Mouse (Mus musculus) spleen, postnatal 10 days (tissue): ENCODE data around the gene Zfp775.

ENCODE experiments used
- DNase-seq, 2 experiments: peaks; one replicate each; pipeline ENCODE4 v3.0.0; 2021 to 2022; ENCODE audit warnings: low spot score in 2 of 2

The Zfp775 gene

DNA sequence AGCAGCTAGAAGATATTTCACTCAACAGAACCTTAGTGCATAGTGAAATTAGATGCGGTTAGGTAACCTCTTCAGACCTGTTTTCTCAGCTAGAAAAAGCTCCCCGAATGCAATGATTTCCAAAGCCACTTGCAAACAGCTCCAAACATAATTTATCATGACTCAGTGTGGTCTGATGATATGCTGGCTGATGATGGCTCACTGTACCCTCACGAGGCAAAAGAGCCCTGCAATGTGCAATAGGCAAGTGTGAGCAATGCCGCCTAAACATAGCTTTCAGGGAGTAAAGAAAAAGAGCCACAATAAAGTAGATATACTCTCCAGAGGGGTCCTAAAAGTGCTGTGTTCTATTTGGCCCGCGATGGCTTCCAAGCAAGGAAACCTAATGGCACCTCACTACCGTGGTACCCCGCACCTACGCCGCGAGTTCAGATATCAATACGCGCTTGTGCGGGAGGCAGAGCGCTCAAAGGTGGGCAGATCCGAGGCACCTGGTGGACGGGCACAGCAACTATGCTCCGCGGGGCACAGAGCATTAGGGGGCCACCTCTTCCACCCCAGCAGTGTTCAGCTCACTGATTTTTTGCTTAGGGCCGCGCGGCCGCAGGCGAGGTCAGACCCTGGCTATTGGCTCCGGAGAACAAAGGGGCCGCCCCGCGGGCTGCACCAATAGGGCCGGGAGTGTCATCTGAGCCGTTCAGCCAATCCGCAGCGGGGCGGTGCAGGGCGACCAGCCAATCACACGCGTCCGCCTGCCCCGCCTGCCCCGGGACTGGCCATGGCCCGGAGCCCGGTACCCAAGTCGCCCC is at the start of gene Zfp775:
Gene Zfp775 (plus strand): TSS at position 793 of the 809 bp plus-strand sequence.
- peak; percentile 81 to 92 for DNase-seq

DNA sequence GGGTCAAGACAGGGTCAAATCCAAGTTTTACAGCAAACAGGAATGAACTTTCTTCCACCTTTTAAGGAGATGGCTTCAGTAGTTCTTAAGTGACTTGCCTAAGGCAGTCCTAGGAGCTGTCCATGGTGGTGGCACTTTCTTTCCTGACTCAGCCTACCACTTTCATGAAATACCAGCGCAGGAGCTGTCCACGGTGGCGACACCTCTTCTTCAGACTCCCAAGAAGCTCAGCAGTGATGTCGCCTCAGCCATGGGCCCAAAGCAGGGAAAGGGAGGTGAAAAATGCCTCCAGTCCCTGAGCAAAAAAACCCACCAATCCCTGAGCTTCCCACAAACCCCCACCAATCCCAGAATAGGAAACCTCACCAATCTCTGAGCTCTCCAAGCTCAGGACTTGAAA is 48.9 kb upstream of the Zfp775 start:
- peak in 1 of 2 experiments; percentile 71 for DNase-seq

DNA sequence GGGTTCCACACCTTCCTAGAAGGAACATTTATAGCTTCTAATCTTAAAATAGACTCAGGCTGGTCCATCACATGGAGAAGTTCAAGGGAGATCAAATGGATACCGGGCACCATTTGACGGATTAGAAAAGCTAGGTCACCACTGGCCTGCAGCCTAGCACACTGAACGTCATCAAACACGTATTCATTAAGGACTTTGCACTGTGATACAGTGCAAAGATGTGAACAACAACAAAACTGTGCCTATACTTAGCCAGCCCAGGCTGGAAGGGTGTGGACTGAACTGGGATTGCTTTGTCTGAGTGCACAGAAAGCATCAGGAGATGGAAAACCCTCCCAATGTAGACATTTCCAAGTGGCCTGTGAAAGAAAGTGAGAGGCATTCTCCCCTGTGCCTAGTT is 48.0 kb upstream of the Zfp775 start:
- no peak for DNase-seq

DNA sequence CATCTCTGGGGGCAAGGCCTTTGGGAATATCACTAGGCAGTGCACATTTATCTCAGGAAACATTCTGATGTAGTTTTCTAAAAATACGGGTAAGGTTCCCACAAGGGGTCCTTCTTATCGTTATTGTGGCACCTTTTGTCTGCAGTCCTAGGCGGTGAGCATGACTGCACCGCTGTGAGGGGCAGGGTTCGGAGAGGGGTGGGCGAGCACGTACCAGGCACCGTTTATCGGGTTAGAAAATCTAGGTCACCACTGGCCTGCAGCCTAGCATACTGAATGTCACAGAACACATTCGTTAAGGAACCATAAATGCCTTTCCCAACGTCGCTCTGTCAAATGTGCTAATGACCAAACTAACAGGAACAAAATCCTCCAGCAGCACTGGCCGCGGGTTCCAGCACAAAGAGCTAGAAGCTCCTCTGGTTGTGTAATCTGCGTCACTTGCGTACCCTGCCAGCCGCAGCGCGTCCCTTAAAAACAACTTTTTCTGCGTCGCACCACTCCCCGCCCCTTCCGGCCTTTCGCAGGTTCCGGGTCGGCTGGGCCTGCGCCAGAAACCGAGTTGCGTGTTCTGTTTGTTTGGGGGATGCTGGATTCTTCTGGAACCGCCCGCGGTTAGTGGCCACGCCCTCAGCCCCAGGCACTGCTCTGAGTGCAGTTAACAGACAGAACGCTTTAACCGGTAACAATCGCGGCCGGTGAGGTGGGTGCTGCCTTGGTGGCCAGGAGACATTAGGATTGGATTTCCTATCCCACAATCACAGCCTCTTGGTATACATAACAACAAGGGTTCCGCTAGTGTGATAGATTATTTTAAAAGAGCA is 47.4 kb upstream of the Zfp775 start, which contains the start of gene Lrrc61:
Gene Lrrc61 (plus strand): TSS at position 517 of the 824 bp plus-strand sequence.
- peak; percentile 49 to 88 for DNase-seq

DNA sequence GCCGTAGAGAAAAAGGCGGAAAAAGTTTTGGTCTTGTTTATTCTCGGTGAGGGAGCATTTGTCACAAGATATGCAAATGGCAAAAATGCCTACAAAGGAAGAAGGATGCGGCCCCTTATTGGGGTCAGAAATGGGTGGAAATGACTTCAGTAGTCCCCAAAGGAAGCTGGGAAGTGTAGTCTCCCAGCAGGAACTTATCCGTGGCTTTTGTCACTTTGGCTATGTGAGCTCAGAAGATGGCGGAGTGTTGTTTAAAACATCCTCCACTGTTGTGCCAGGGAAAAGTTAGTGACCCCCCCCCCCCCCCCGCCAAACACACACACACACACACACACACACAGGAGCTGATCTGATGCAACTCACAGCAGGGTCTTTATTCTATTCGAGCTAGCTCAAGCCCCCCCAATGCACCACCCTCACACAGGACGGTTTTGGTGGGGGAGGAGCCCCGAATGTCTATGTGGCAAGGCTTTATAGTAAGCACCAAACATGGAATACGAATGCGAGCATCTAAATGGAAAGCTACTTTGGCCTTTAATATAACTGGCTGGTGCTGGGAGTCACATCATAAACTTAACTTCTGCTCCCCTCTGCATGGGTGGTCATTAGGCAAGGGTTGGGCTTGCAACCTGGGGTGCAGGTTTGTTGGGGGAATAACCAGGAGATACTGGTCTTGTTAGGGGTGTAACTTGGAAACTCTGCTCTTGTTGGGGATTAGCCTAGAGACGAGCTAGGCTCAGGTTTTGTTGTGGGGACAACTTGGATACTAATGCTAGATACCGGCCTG is 46.6 kb upstream of the Zfp775 start:
- no peak for DNase-seq

DNA sequence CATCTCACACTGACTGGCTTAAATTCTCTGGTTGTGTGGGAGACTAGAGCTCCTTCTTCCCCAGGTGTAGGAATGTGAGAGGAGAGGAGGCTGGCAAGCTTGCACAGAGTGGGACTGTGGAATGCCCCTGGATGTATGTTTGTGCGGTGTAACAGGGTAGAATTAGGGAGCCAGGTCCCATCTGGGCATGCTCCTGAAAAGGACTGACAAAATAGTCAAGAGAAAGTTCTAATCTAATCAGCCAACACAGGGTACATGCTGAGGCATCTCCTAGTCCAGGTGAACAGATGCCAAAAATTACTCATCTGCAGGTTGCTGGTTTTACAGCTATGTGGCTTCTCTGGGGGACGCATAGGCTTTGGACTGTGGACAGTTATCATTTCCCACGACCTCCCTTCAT is 45.9 kb upstream of the Zfp775 start:
- no peak for DNase-seq

DNA sequence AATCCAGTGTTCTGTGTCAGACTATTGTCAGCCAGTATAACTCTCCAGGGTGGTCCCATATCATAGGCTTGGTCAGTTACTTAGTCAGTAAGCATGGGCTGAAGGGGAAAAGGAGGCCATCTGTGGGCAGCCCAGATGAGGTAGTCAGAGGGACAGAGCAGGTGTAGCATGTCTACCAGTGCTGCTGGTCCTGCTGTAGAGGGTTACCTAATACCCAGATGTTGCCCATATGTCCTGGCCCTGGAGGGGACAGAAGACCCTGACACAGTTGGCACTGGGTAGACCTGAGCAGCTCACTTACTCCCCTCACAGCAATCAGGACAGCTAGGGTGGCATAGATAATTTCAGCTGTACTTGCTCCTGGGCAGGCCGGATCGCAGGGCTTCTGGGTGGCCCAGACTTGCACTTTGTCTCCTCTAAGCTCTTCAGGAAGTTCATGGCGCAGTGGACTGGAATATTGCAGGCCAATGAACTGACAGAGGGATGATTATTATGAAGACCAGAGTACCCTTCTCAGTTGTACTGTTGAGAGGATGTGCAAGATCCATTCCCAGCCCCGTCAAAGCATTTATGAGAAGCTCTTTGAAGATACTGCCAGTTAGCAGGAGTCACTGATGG is 36.1 kb upstream of the Zfp775 start:
- DNase-seq, result no peak

DNA sequence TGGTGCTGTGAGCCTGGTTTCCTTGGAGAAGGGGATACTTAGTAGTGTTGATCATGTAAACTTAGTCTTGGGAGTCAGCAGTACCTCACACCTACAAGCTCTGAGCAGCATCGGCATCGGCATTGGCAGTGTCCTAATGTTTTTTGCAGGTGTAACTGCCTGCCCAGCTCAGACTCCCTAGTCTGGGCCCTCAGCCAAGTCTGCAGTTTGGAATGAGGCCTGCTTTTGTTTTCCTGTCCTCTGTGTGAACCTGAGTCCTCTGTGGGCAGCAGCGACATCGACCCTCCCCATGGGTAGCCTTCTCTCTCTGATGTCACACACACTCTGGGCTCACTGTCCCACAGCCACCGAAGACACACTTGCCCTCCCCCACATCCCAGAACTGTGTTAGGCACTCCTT is 35.6 kb upstream of the Zfp775 start:
- DNase-seq, result no peak

DNA sequence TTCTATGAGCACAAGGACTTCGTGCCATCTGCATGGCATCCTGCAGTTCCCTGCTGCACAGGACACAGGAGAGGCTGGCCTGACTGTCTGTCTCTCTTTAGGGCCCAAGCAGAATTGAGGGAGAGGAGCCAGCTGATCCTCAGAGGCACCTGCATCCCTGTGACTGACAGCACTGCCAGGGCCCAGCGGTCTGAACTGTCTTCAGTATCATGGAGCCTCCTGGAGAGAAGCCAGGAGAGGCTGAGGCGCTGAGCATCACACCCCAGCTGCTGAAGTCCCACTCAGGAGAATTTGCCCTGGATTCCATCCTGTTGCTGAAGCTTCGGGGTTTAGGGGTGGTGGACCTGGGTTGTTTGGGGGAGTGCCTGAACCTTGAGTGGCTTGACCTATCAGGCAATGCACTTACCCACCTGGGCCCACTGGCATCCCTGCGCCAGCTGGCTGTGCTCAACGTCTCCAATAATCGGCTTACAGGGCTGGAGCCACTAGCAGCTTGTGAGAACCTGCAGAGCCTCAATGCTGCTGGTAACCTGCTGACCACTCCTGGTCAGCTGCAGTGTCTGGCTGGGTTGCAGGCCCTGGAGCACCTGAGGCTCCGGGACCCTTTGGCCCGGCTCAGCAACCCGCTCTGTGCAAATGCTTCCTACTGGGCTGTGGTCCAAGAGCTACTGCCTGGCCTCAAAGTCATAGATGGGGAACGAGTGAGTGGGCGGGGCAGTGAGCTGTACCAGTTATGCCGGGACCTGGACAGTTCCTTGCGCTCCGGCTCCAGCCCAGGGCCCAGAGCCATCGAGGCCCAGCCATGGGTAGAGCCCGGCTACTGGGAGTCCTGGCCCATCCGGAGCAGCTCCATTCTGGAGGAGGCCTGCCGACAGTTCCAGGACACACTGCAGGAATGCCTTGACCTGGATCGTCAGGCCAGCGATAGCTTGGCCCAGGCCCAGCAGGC is 33.6 kb upstream of the Zfp775 start:
- DNase-seq, result no peak

DNA sequence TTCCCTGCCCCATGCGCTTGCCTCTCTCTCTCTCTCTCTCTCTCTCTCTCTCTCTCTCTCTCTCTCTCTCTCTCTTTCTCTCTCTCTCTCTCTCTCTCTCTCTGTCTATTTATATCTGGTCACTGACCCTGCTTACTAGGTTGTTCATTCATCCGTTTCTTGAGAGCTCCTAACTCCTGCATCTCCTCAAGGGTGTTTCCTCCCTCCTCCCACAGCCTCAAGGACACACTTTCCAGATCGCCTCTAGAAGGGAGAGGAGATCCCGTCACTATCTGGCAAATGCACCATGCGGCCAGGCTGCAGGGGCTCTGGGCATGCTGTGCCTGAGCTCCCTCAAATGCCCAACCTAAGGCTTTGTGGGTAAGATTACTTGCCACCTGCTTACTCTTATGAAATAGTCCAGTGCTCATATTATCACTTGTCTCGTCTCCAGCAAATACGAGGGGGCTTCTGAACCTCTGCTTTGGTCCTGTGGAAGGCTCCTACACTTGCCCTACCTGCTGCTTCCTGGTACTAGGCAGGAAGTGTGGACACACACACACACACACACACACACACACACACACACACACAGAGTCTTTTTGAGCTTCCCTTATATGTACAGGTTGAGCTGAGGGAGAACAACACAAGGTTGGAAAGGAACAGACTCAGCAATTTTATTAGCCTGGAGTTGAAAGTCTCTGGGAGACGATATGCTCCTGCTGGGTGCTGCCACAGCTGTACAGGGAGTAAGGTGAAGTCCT is 32.6 kb upstream of the Zfp775 start:
- DNase-seq, result no peak

DNA sequence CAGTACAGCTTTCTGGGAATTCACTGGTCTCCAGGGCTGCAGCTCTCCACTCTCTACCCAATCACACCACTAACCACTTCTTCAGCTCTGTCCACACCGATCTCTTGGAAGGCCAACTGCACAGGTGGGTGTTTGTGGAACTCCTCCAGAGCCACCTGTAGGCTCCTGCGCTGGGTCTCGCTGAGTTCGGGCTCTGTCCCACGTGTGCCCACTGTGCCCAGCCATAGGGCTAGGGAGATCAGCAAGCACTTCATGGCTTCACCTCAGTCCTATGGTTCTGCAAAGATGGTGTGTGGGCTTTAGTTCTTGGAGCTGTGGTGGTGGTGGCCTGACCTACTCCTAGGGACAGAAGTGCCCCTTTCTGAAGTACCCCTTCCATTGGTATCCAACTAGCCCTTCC is 29.8 kb upstream of the Zfp775 start:
- no peak for DNase-seq

DNA sequence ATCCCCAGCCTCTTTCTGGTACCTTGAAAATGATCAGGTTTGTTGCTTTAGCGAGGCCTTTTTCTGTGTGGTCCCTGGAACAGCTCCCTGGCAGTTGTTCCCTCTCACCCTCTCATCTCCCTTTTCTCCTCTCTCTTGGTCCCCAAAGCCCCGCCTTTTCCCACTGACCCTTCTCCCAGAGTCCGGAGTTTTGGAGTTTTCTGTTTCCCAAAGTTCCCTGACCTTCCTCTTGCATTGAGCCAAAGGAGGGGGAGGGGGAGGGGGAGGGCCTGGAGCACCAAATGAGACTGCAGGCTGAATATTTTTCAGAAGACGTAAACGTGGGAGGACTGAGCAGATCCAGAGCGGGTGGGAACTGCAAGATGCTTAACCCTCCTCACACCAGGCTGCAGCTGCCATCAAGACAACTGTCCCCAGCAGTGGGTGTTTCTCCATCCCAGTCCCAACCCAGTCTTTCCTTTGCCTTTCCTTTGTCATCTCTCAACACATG is 29.2 kb upstream of the Zfp775 start, which contains the start of gene Rarres2:
Gene Rarres2 (minus strand): TSS at position 218 of the 490 bp plus-strand sequence.
- no peak for DNase-seq

DNA sequence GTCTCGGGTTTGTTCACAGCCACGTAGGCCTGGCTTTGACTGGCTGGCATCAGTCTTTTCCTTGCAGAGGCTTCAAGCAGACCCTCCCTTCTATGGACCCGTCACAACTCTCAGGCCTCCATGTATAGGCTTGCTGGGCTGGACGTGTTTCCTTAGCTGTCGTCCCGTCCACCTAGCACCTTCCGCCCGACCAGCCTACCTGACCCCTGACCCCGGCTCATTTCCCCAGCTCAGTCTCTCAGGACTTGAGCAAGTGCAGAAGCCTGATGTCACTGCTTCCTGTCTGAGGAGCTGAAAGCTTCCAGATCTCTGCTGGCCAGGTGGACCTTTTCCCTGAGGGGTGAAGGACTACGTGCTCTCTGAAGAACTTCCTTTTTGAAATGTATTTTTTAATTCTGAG is 28.6 kb upstream of the Zfp775 start:
- DNase-seq, result no peak

DNA sequence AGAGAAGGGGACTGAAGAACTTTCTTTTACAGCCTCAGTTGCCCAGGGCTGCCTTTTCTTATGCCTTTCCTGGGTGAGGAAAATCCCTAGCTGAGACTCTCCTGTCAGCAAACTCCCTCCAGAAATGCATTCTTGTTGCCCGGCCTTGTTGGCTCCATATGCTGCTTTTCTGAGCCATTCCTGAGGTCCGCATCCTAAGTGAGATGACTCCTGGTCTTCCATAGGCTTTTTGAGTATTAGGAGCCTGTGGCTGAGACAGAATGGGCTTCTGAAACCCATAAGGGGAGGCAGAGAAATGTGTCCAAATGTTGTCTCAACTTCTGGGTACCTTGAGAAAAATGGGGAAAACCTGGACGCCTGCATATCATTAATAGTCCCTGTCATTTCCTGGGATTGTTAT is 27.9 kb upstream of the Zfp775 start:
- no peak for DNase-seq

DNA sequence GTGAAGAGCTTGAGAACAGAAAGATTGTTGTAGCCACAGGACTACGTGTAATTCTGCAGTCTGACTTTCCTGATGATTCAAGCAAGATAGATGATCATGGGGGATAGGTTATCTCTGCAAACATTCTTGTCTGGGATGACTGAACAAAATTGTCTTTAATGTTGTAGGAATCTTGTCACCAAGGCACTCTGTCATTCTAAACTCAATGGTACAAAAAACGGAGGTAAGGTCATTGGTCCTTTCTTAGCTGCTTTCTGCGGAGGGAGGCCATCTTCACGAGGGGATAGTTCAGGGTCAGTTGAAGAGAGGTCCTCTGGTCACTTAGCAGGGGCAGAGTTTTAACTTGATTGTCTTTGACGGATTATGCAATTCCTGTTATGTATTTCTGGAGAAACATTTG is 23.1 kb upstream of the Zfp775 start:
- DNase-seq, result no peak

DNA sequence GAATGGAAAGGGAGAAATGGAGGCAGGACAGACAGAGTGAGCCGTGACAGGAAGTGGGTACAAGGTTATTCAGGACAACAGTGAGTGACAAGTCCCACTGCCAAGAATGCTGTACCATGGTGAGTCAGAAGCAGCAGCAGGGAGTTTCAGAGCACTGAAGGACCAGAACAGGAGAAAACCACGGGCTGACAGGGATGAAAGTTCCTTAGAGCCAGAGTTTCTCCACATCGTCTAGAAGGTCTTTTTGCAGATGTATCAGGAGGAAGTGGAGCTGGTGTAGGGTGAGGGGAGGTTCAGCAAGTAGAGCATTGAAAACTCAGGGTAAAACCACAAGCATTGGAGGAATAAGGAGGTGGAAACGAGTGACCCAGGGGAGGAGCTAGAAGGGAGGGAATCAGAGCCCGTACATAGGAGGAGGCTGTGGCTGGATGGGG is 22.6 kb upstream of the Zfp775 start:
- no peak for DNase-seq

DNA sequence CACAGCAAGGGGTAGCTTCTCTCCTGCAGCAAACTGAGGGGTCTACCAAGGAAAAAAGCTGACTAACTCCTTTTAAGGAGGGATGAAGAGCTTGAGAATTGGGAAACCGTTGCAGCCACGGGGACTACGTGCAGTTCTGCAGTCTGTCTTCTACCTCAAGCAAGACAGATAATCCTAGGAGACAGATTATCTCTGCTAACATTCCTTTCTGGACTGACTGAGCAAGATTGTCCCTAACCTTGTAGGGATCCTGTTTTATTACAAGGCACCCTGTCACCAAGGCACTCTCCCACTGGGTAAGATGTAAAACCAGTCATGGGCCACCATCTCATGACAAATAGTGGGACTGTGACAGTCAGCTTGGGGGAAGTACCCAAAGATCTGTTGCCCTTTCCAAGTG is 20.6 kb upstream of the Zfp775 start:
- no peak for DNase-seq

DNA sequence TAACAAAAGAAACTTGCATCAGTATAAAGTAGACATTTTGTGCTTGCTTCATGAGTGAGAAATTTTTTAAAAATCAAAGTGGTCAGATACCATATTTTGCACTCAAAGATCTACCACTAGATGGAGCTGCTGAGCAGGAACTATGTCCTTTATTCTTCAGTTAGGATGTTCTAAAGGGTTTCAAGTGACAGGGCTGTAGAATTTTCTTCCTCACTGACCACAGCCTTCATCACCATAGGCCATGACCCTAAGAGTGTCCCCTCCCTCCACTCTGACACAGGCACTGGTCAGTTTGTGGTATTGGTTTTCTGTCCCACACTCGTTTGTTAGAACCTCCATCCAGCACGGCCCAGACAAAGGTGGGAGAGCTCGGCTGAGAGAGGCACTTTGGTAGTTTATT is 19.8 kb upstream of the Zfp775 start:
- DNase-seq, result no peak

DNA sequence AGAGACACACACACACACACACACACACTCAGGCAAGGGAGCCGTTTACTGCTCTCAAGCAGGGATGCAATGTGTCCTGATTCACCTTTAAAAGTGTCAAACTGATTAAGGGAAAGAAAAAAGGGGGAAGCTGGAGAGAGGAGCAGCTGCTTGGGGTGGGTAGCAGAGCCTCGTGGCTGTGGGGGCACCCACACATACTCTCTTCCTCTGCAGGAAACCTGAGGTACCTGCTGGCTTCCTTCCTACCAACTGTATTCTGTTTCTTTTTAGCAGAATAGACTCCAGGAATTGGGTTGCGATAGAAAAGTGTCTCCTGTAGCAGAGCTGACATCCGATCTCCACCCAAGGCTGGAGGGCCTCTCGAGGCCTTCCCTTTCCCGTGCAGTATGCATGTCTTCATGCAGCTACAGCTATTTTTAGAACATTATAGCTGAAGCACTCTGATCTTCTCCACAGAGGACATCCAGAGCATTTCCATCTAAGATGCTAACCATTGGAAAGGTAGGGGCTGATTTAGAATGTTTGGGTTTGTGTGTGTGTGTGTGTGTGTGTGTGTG is 12.6 kb upstream of the Zfp775 start, which contains the start of gene Gm45021:
Gene Gm45021 (plus strand): TSS at position 417 of the 557 bp plus-strand sequence.
- no peak for DNase-seq
